19 mouse cellular contexts compared by ENCODE assay signal in the genomic region with DNA sequence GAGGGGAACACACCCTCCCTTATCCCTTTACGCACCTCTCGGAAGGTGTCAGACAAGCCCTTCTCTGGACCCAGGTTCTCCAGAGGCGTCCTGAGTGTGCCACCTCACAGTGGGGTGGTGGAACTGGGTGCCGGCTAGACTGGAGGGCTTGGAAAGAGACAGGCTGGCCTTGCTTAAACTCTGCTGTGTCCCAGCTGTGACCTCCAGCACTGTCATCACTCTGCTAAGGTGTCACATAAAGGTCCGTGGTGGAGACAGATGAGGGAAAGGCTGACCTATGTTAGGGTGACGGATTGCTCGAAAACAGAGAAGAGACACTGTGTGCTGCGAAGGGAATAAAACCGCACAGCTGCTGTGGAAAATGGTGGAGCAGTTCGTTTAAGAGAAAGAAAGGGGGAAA. TPM values are rescaled to one million over a fixed set of nuclear protein-coding genes. Genes with fewer than 3 reads are reported as not detected.
DNase-seq lines count a peak whose midpoint lies in the region; ATAC-seq lines count a peak whose summit lies in the region.
"Had no signal": no experiment of that assay in that cellular context is flagged by ENCODE, and none has a peak within 500 bp of the region (broad histone marks: within the 10 kb centered on the region; RNA-seq: fewer than 3 reads in every experiment).

No protein-coding gene starts in this region.

- H3K4me2 ChIP-seq in forebrain, embryonic 11.5 days (ENCODE audit: low read depth, low read length, severe bottlenecking), result no peak overlapping the region
- H3K4me2 ChIP-seq in forebrain, embryonic 14.5 days (ENCODE audit: low read length), result no peak overlapping the region
- H3K4me2 ChIP-seq in kidney, embryonic 15.5 days, result no peak overlapping the region
- H3K4me2 ChIP-seq: embryonic facial prominence, embryonic 12.5 days; forebrain, embryonic 12.5 days; stomach, embryonic 15.5 days had no signal

- no peaks in the 10 kb centered on the region for H3K4me1 ChIP-seq in forebrain, embryonic 11.5 days (replicated peaks; ENCODE audit: control insufficient read depth, insufficient read depth, low read length)
- H3K4me1 ChIP-seq in forebrain, embryonic 14.5 days (ENCODE audit: control insufficient read depth, insufficient read depth, low read length), result no peaks in the 10 kb centered on the region
- H3K4me1 ChIP-seq in kidney, embryonic 15.5 days, result peaks cover 16% of the 10 kb centered on the region
- H3K4me1 ChIP-seq in limb, embryonic 10.5 days, result peaks cover 27% of the 10 kb centered on the region
- H3K4me1 ChIP-seq: embryonic facial prominence, embryonic 12.5 days; forebrain, embryonic 12.5 days; megakaryocyte, embryonic 14.5 days had no signal

- no peak overlapping the region for H3K27ac ChIP-seq in forebrain, embryonic 11.5 days (ENCODE audit: low read depth, low read length)
- no peak overlapping the region for H3K27ac ChIP-seq in forebrain, embryonic 14.5 days (ENCODE audit: low read depth, low read length)
- no peak overlapping the region for H3K27ac ChIP-seq in kidney, embryonic 15.5 days
- H3K27ac ChIP-seq in limb, embryonic 10.5 days, result peak overlapping the region; percentile 27; the same call in 1 of the 2 replicates
- H3K27ac ChIP-seq: embryonic facial prominence, embryonic 12.5 days; forebrain, embryonic 12.5 days; heart, adult 2 months; stomach, embryonic 15.5 days had no signal

- H3K4me3 ChIP-seq in forebrain, embryonic 11.5 days (ENCODE audit: low read depth, low read length), result no peak overlapping the region
- no peak overlapping the region for H3K4me3 ChIP-seq in forebrain, embryonic 14.5 days (ENCODE audit: low read depth, low read length)
- no peak overlapping the region for H3K4me3 ChIP-seq in kidney, embryonic 15.5 days (replicated peaks)
- no peak overlapping the region for H3K4me3 ChIP-seq in limb, embryonic 10.5 days
- H3K4me3 ChIP-seq: embryonic facial prominence, embryonic 12.5 days; forebrain, embryonic 12.5 days; heart, adult 2 months; megakaryocyte, embryonic 14.5 days; stomach, embryonic 15.5 days had no signal

- DNase-seq in forebrain, embryonic 11.5 days (ENCODE audit: low spot score), result no peak
- no peak for DNase-seq in forebrain, embryonic 14.5 days (ENCODE audit: low spot score)
- no peak for DNase-seq in kidney, postnatal 10 days
- peak; percentile 34 for DNase-seq in forelimb bud, embryonic 11.5 days (ENCODE audit: low read depth, low spot score)
- DNase-seq in limb, embryonic 10.5 days (ENCODE audit: low spot score), result peak; percentile 46
- DNase-seq in gastrocnemius, postnatal 10 days, result no peak
- DNase-seq: cerebellum, postnatal 10 days; kidney, postnatal 36 days; right cerebral cortex, adult 18-20 months; spleen, adult 18-20 months had no signal

- 0 out of 2 replicates have a peak, but pooled peaks have one; percentile 31 for ATAC-seq in forebrain, embryonic 11.5 days (replicated peaks; ENCODE audit: low FRiP score)
- ATAC-seq in forebrain, embryonic 14.5 days, result no peak
- 0 out of 2 replicates have a peak, but pooled peaks have one; percentile 47 for ATAC-seq in kidney, embryonic 15.5 days (replicated peaks; ENCODE audit: low FRiP score)
- no peak for ATAC-seq in megakaryocyte progenitor cell, adult 5-6 weeks (replicated peaks; ENCODE audit: poor library complexity)
- ATAC-seq: intestine, embryonic 16.5 days; lung, postnatal 0 days had no signal

- H3K36me3 ChIP-seq in forebrain, embryonic 11.5 days (ENCODE audit: control insufficient read depth, insufficient read depth, low read length), result no peaks in the 10 kb centered on the region
- no peaks in the 10 kb centered on the region for H3K36me3 ChIP-seq in forebrain, embryonic 14.5 days (ENCODE audit: control insufficient read depth, insufficient read depth, low read length)
- H3K36me3 ChIP-seq in kidney, embryonic 15.5 days, result no peaks in the 10 kb centered on the region
- peaks cover 65% of the 10 kb centered on the region for H3K36me3 ChIP-seq in limb, embryonic 10.5 days
- H3K36me3 ChIP-seq: stomach, embryonic 15.5 days had no signal

- no peak overlapping the region for H3K9ac ChIP-seq in forebrain, embryonic 11.5 days (ENCODE audit: low read length)
- no peak overlapping the region for H3K9ac ChIP-seq in forebrain, embryonic 14.5 days (ENCODE audit: low read length)
- H3K9ac ChIP-seq in kidney, embryonic 15.5 days, result no peak overlapping the region
- H3K9ac ChIP-seq: embryonic facial prominence, embryonic 12.5 days; forebrain, embryonic 12.5 days; stomach, embryonic 15.5 days had no signal

- peaks cover 3% of the 10 kb centered on the region for H3K27me3 ChIP-seq in forebrain, embryonic 11.5 days (ENCODE audit: control insufficient read depth, insufficient read depth, low read length)
- no peaks in the 10 kb centered on the region for H3K27me3 ChIP-seq in forebrain, embryonic 14.5 days (replicated peaks; ENCODE audit: control insufficient read depth, insufficient read depth, low read length)
- no peaks in the 10 kb centered on the region for H3K27me3 ChIP-seq in kidney, embryonic 15.5 days
- no peaks in the 10 kb centered on the region for H3K27me3 ChIP-seq in limb, embryonic 10.5 days (ENCODE audit: low read depth, poor library complexity, severe bottlenecking)
- H3K27me3 ChIP-seq: embryonic facial prominence, embryonic 12.5 days; stomach, embryonic 15.5 days had no signal

- no peaks in the 10 kb centered on the region for H3K9me3 ChIP-seq in forebrain, embryonic 11.5 days (ENCODE audit: control insufficient read depth, low read length)
- no peaks in the 10 kb centered on the region for H3K9me3 ChIP-seq in forebrain, embryonic 14.5 days (replicated peaks; ENCODE audit: control insufficient read depth, low read length)
- H3K9me3 ChIP-seq in kidney, embryonic 15.5 days (replicated peaks), result no peaks in the 10 kb centered on the region; the same call in 1 of the 2 replicates
- no peaks in the 10 kb centered on the region for H3K9me3 ChIP-seq in limb, embryonic 10.5 days (replicated peaks)
- H3K9me3 ChIP-seq: embryonic facial prominence, embryonic 12.5 days; forebrain, embryonic 12.5 days; stomach, embryonic 15.5 days had no signal

- WGBS in forebrain, embryonic 11.5 days, result 79% methylated on average over 10 of the region's 10 CpGs
- 76% methylated on average over 10 of the region's 10 CpGs for WGBS in forebrain, embryonic 14.5 days
- 33% methylated on average over 10 of the region's 10 CpGs for WGBS in kidney, embryonic 15.5 days
- WGBS in limb, embryonic 10.5 days, result 27% methylated on average over 9 of the region's 10 CpGs

RNA-seq across cellular contexts. Expression of a gene that starts 28.5 kb away (rescaled TPM):
- polyA plus RNA-seq in forebrain, embryonic 11.5 days (2014; fragmentation: Nextera tagmentation; extraction: Ambion mirVana), result 10.7 and 11.0 TPM in 2 replicates
- 4.1 and 5.0 TPM in 2 replicates for polyA plus RNA-seq in forebrain, embryonic 14.5 days (2014; fragmentation: Nextera tagmentation; extraction: Ambion mirVana)
- polyA plus RNA-seq in kidney, embryonic 15.5 days (2015; fragmentation: Nextera tagmentation; extraction: Ambion mirVana), result 5.1 and 6.1 TPM in 2 replicates
- polyA plus RNA-seq in limb, embryonic 10.5 days (2016; fragmentation: Nextera tagmentation; extraction: Ambion mirVana), result 8.5 and 13.9 TPM in 2 replicates
- total RNA-seq in gastrocnemius, postnatal 10 days (2021), result 1 to 10 TPM; 2.5 to 4.7 TPM
- 1.7 and 3.6 TPM in 2 replicates for total RNA-seq in megakaryocyte progenitor cell, adult 5-6 weeks (2015)
- total RNA-seq in megakaryocyte progenitor cell, adult 5-6 weeks (2017), result 0.37 and 0.41 TPM in 2 replicates

Comparison
In these comparisons a context has a peak if more than half of its experiments do, and no peak if none do; other contexts are left out.
1. ATAC-seq: peak in forebrain, embryonic 11.5 days (single experiment) and kidney, embryonic 15.5 days (single experiment); none in forebrain, embryonic 14.5 days (single experiment) and megakaryocyte progenitor cell, adult 5-6 weeks (single experiment).
2. DNase-seq: peak in forelimb bud, embryonic 11.5 days (single experiment) and limb, embryonic 10.5 days (single experiment); none in forebrain, embryonic 11.5 days (single experiment), forebrain, embryonic 14.5 days (single experiment), kidney, postnatal 10 days (single experiment) and gastrocnemius, postnatal 10 days (single experiment).